Mouse (Mus musculus) G1E (cell line): ENCODE measurements around the gene Acot7. TPM values are rescaled to one million over a fixed set of nuclear protein-coding genes. Genes with fewer than 3 reads are reported as not detected.

Source experiments
- ATAC-seq: 2 replicates; pipeline ENCODE4 v1.8.0; 2016; ENCODE audit warnings: mild to moderate bottlenecking; ENCODE audit not compliant: insufficient number of reproducible peaks, poor library complexity, low FRiP score, severe bottlenecking; ENCODE audit errors: extremely low read depth
- DNase-seq: peaks from one replicate; pipeline ENCODE4 v3.0.0; 2012; ENCODE audit warnings: low spot score
- H3K27me3 ChIP-seq: 2 replicates; pipeline ENCODE4 v1.6.1; 2012; ENCODE audit warnings: mild to moderate bottlenecking, low read length, inconsistent platforms; ENCODE audit not compliant: insufficient read depth
- H3K36me3 ChIP-seq: replicated peaks from 2 replicates; pipeline ENCODE3; 2012; ENCODE audit warnings: mild to moderate bottlenecking, inconsistent platforms
- H3K4me1 ChIP-seq: 2 replicates; pipeline ENCODE4 v1.6.1; 2012; ENCODE audit warnings: low read depth, low read length, inconsistent platforms, mixed read lengths; ENCODE audit not compliant: insufficient read depth
- H3K4me3 ChIP-seq: 2 replicates; pipeline ENCODE4 v1.5.1; 2012; ENCODE audit warnings: low read depth, mild to moderate bottlenecking, inconsistent platforms, low read length, moderate library complexity, mixed read lengths
- H3K9me3 ChIP-seq: replicated peaks from 2 replicates; pipeline ENCODE4 v1.6.1; 2012; ENCODE audit warnings: inconsistent platforms
- CTCF ChIP-seq: IDR thresholded peaks from 2 replicates; pipeline ENCODE4 v1.5.1; 2012; ENCODE audit warnings: low read depth, low read length, inconsistent platforms, mixed read lengths
- GATA1 ChIP-seq: IDR thresholded peaks from 2 replicates; pipeline ENCODE4 v1.6.1; 2012; ENCODE audit warnings: borderline replicate concordance, low read length, inconsistent platforms, mixed read lengths
- GATA2 ChIP-seq: IDR thresholded peaks from 2 replicates; pipeline ENCODE4 v1.6.1; 2012; ENCODE audit warnings: low read depth, low read length, inconsistent platforms, borderline replicate concordance
- POLR2AphosphoS5 ChIP-seq: IDR thresholded peaks from 2 replicates; pipeline ENCODE4 v1.6.1; 2012; ENCODE audit warnings: low read depth, low read length, inconsistent platforms; ENCODE audit not compliant: insufficient replicate concordance
- TAL1 ChIP-seq: conservative IDR thresholded peaks from 2 replicates; pipeline ENCODE4 v1.6.1; 2012; ENCODE audit warnings: low read depth, low read length, inconsistent platforms, mixed read lengths
- polyA plus RNA-seq: library from polyadenylated mRNA; stranded (reverse); fragments of >175 nt; gene quantifications from 2 replicates; pipeline ENCODE4 v1.2.3, GENCODE M21; 2012
- total RNA-seq, 2 experiments: library from RNA; stranded (forward) in 1 of 2; stranded (reverse) in 1 of 2; fragments of 200-1000 nt in 1 of 2; fragments of >200 nt in 1 of 2; fragmentation: Nextera tagmentation in 1 of 2; gene quantifications; 2 replicates each; pipeline ENCODE4 v1.2.3; 2014 to 2017

Gene Acot7
- total and polyA plus RNA-seq, 3 experiments, result 17.6 to 51.1 (median 22.1) TPM

DNA sequence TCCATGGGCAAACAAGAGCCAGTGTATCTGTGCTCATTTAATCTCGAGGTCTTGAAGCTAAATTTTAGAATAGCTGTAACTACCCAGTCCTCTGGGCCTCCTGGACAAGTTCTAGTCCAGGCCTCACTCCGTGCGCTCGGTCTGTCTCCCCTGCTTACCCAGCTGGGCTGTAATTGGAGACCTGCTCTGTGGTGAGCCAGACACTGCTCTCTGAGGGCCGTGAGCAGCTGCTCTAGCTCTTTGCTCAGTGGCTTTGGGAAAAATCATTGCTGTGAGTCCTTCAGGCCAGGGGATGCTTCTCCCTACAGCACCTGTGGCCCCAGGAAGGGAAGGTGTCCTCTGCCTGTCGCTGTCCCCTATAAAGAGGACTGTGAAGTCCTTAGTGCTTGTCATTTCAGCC lies 28.3 kb downstream of the Acot7 start:
- Histone ChIP-seq H3K4me3 (no peak overlapping the region), H3K9me3 (no peaks in the 10 kb centered on the region), H3K36me3 (peaks cover 54% of the 10 kb centered on the region), H3K27me3 (no peaks in the 10 kb centered on the region), H3K4me1 (peaks cover 30% of the 10 kb centered on the region)
- TF ChIP-seq TAL1, result no peak
- TF ChIP-seq POLR2AphosphoS5, result no peak
- no peak for TF ChIP-seq CTCF
- no peak for TF ChIP-seq GATA2
- no peak for TF ChIP-seq GATA1
- no peak for ATAC-seq
- DNase-seq, result no peak

DNA sequence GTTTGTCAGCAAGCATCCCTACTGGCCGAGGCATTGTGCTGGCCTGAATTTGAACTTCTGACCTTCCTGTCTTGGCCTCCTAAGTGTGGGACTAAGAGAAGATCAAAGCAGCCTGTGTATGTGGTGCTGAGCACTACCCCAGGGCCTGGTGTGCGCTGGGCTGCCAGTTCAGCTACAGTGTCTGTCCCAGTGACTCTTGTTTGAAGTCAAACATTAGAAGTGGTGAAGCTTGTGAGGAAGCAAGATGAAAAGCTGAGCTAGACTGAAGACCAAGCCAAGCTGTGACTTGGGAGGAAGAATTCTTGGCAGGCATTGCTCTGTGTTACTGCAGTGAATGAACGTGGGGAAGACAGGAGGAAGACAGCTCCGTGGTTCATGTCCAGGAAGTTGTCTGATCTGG lies 31.7 kb downstream of the Acot7 start:
- DNase-seq, result no peak
- TF ChIP-seq CTCF (no peak), POLR2AphosphoS5 (no peak), TAL1 (no peak), GATA1 (no peak), GATA2 (no peak)
- no peaks in the 10 kb centered on the region for H3K27me3 ChIP-seq
- no peak for ATAC-seq
- peaks cover 60% of the 10 kb centered on the region for H3K36me3 ChIP-seq
- no peak overlapping the region for H3K4me3 ChIP-seq
- H3K9me3 ChIP-seq, result no peaks in the 10 kb centered on the region
- peaks cover 33% of the 10 kb centered on the region for H3K4me1 ChIP-seq

DNA sequence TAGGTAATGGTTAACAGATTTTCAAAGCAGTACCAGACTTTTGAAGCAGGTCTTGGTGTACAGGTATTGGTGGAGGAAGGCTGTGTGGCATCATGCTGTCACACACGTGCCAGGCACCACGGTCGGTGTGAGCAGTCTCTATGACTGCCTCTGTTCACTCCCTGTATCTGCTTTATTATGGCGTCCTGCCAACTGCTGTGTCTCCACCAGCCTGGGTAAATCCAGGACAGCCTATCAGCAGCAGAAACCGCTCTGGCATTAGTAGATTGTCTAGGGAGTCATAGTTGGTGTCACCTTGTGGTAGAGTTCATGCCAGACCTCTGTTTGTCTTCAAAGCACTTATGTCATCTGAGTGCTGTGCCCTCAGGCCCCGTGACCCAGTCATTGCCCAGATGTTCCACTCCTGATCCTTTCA lies 34.2 kb downstream of the Acot7 start:
- Histone ChIP-seq H3K4me3 (no peak overlapping the region), H3K27me3 (no peaks in the 10 kb centered on the region), H3K4me1 (peaks cover 19% of the 10 kb centered on the region), H3K36me3 (peaks cover 59% of the 10 kb centered on the region), H3K9me3 (no peaks in the 10 kb centered on the region)
- DNase-seq, result no peak
- ATAC-seq, result no peak
- TF ChIP-seq POLR2AphosphoS5 (no peak), TAL1 (no peak), CTCF (no peak), GATA2 (no peak), GATA1 (no peak)

DNA sequence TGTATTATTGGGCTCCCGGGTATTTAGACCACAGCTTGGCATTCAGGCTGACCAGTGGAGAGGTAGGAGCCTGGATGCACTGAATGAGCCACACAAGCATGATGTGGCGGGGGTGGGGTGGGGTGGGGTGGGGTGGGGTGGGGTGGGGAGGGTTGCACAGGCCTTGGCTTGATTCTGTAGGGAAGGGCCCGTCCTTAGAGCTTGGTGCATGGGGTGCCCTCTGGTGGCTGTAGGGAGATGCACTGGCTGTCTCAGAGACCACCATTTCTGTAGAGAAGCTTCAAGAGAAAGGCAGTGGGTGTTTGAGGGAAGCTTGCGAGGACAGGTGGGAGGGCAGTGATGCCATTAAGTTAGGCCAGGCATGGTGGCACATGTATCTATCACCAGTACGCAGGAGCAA lies 34.6 kb downstream of the Acot7 start:
- DNase-seq (peak; percentile 72), ATAC-seq (peak; percentile 72; the same call in 1 of the 2 replicates)
- TF ChIP-seq TAL1 (no peak), GATA2 (no peak), CTCF (no peak), POLR2AphosphoS5 (no peak), GATA1 (no peak)

DNA sequence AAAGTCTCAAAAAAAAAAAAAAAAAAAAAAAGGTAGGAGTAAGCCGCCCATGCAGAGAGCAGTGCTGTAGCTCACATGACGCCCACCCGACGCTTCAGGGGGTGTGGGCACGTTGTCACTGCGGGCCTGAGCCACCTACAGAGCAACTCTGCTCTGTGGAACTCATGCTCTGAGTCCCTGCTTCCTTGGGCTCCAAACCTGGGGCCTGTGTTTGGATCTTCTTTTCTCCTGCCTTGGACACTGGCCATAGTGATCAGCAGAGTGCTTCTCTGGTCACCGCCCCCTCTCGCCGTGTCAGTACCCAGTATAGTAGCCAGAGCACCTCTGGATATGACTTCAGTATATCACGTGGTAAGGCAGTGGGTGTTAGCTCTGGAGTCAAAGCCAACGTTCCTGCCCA lies 35.0 kb downstream of the Acot7 start:
- no peaks in the 10 kb centered on the region for H3K9me3 ChIP-seq
- peaks cover 64% of the 10 kb centered on the region for H3K36me3 ChIP-seq
- H3K4me3 ChIP-seq, result no peak overlapping the region
- DNase-seq, result no peak
- ATAC-seq, result no peak
- H3K4me1 ChIP-seq, result peaks cover 19% of the 10 kb centered on the region
- no peak for TF ChIP-seq GATA1
- TF ChIP-seq GATA2, result no peak
- TF ChIP-seq POLR2AphosphoS5, result no peak
- TF ChIP-seq CTCF, result no peak
- no peak for TF ChIP-seq TAL1
- no peaks in the 10 kb centered on the region for H3K27me3 ChIP-seq

More for the DNA sequence above, 34.6 kb downstream of the Acot7 start:
- Histone ChIP-seq H3K4me3 (no peak overlapping the region), H3K4me1 (peaks cover 19% of the 10 kb centered on the region), H3K36me3 (peaks cover 59% of the 10 kb centered on the region), H3K27me3 (no peaks in the 10 kb centered on the region), H3K9me3 (no peaks in the 10 kb centered on the region)

DNA sequence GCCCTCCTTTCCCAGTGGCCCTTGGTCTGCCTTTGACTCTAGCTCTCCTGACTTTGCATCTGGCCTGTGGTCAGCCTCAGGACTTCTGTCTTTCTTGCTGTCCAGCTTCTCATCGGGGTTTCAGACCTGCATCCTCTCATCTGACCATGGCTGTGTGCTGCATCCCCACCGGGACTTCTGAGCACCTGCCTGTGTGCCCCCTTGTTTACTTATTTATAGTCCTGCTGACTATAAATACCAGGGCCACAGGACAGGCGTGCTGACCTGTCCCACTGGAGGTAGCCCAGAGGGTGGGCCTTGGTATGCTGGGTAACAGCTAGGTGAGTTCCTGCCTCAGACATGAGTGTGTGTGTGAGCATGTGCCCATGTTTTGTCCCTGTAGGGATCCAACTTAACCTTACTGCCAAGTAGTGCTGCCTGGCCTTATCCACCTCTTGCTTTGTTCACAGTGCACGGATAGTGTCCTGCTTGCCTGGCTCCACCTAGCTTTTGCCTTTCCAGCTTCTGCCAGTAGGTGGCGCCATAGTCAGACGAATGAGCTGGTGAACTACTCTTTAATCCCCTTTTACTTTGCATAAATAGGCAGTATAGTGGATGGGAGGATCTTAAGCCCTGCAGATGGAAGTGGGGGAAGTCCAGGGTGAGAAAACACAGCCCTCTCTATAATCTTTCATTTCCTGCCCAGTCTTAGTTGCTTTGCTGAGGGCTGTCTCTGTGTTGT lies 36.0 kb downstream of the Acot7 start:
- peak; percentile 63 for DNase-seq
- Histone ChIP-seq H3K4me1 (peaks cover 19% of the 10 kb centered on the region), H3K36me3 (peaks cover 69% of the 10 kb centered on the region), H3K27me3 (no peaks in the 10 kb centered on the region), H3K9me3 (no peaks in the 10 kb centered on the region), H3K4me3 (no peak overlapping the region)
- TF ChIP-seq GATA2 (no peak), CTCF (peak; percentile 98)
- ATAC-seq, result peak; percentile 71
